Mouse (Mus musculus): ENCODE results near the gene Slco3a1. TPM values are rescaled to one million over a fixed set of nuclear protein-coding genes. Genes with fewer than 3 reads are reported as not detected.

Gene Slco3a1
- total RNA-seq, 2 experiments from 2014 or later, result 52.5 to 56.1 TPM

GRCm38 (mm10) chr7:74497203-74497602 is 57.4 kb downstream of the Slco3a1 start:
- intact Hi-C loops (cut with DNase I), result no loop called here
- no peak for DNase-seq (ENCODE audit: low spot score in 2 of 2)

GRCm38 (mm10) chr7:74495451-74495850 is 59.1 kb downstream of the Slco3a1 start:
- intact Hi-C loops (cut with DNase I), result no loop called here
- no peak for DNase-seq (ENCODE audit: low spot score in 2 of 2)

- intact Hi-C loops (cut with DNase I), result no loop called here
- DNase-seq (ENCODE audit: low spot score in 2 of 2), result no peak
Measured at GRCm38 (mm10) chr7:74493775-74494174, 60.8 kb downstream of the Slco3a1 start.

GRCm38 (mm10) chr7:74491683-74492355 is 62.8 kb downstream of the Slco3a1 start:
- intact Hi-C loops (cut with DNase I), result no loop called here
- DNase-seq (ENCODE audit: low spot score in 2 of 2), result peak; percentile 24 to 36

GRCm38 (mm10) chr7:74488141-74488540 is 66.4 kb downstream of the Slco3a1 start:
- intact Hi-C loops (cut with DNase I), result no loop called here
- no peak for DNase-seq (ENCODE audit: low spot score in 2 of 2)

GRCm38 (mm10) chr7:74487727-74488126 is 66.9 kb downstream of the Slco3a1 start:
- DNase-seq (ENCODE audit: low spot score in 2 of 2), result peak; percentile 23 to 52
- intact Hi-C loops (cut with DNase I), result no loop called here

GRCm38 (mm10) chr7:74486083-74486482 is 68.5 kb downstream of the Slco3a1 start:
- intact Hi-C loops (cut with DNase I), result no loop called here
- DNase-seq (ENCODE audit: low spot score in 2 of 2), result no peak

GRCm38 (mm10) chr7:74485669-74486068 is 68.9 kb downstream of the Slco3a1 start:
- intact Hi-C loops (cut with DNase I), result no loop called here
- no peak for DNase-seq (ENCODE audit: low spot score in 2 of 2)

- no peak for DNase-seq (ENCODE audit: low spot score in 2 of 2)
- intact Hi-C loops (cut with DNase I), result no loop called here
Measured at GRCm38 (mm10) chr7:74484024-74484385, 70.6 kb downstream of the Slco3a1 start.

- intact Hi-C loops (cut with DNase I), result no loop called here
Measured at GRCm38 (mm10) chr7:74483294-74484023, 71.1 kb downstream of the Slco3a1 start.

GRCm38 (mm10) chr7:74471740-74472139 is 82.8 kb downstream of the Slco3a1 start:
- no peak for DNase-seq (ENCODE audit: low spot score in 2 of 2)
- intact Hi-C loops (cut with DNase I), result no loop called here

More at GRCm38 (mm10) chr7:74483294-74484023, 71.1 kb downstream of the Slco3a1 start:
- no peak for DNase-seq (ENCODE audit: low spot score in 2 of 2)

GRCm38 (mm10) chr7:74466886-74467285 is 87.7 kb downstream of the Slco3a1 start:
- no peak for DNase-seq (ENCODE audit: low spot score in 2 of 2)
- intact Hi-C loops (cut with DNase I), result no loop called here

- intact Hi-C loops (cut with DNase I), result no loop called here
- no peak for DNase-seq (ENCODE audit: low spot score in 2 of 2)
Measured at GRCm38 (mm10) chr7:74464638-74465037, 89.9 kb downstream of the Slco3a1 start.

GRCm38 (mm10) chr7:74462451-74462850 is 92.1 kb downstream of the Slco3a1 start:
- intact Hi-C loops (cut with DNase I), result no loop called here
- no peak for DNase-seq (ENCODE audit: low spot score in 2 of 2)

GRCm38 (mm10) chr7:74461736-74462135 is 92.8 kb downstream of the Slco3a1 start:
- intact Hi-C loops (cut with DNase I), result no loop called here
- no peak for DNase-seq (ENCODE audit: low spot score in 2 of 2)

- DNase-seq (ENCODE audit: low spot score in 2 of 2), result no peak
- intact Hi-C loops (cut with DNase I), result no loop called here
Measured at GRCm38 (mm10) chr7:74461146-74461545, 93.4 kb downstream of the Slco3a1 start.

- intact Hi-C loops (cut with DNase I), result no loop called here
- DNase-seq (ENCODE audit: low spot score in 2 of 2), result no peak
Measured at GRCm38 (mm10) chr7:74459812-74460211, 94.8 kb downstream of the Slco3a1 start.

GRCm38 (mm10) chr7:74459277-74459676 is 95.3 kb downstream of the Slco3a1 start:
- intact Hi-C loops (cut with DNase I), result no loop called here

GRCm38 (mm10) chr7:74458475-74459221 is 95.9 kb downstream of the Slco3a1 start:
- intact Hi-C loops (cut with DNase I), result no loop called here
- DNase-seq (ENCODE audit: low spot score in 2 of 2), result peak in 1 of 2 experiments; percentile 14

More at GRCm38 (mm10) chr7:74459277-74459676, 95.3 kb downstream of the Slco3a1 start:
- DNase-seq (ENCODE audit: low spot score in 2 of 2), result no peak

GRCm38 (mm10) chr7:74457347-74457975 is 97.1 kb downstream of the Slco3a1 start:
- intact Hi-C loops (cut with DNase I), result no loop called here
- DNase-seq (ENCODE audit: low spot score in 2 of 2), result peak; percentile 27 to 81
